Mouse (Mus musculus): ENCODE measurements at regions not wholly inside any gene's neighbourhood (a gene's known extent, or its start where the extent isn't known, plus 50 kb on each side); places are given as distances from the start of the nearest gene placed in this dataset.

DNA sequence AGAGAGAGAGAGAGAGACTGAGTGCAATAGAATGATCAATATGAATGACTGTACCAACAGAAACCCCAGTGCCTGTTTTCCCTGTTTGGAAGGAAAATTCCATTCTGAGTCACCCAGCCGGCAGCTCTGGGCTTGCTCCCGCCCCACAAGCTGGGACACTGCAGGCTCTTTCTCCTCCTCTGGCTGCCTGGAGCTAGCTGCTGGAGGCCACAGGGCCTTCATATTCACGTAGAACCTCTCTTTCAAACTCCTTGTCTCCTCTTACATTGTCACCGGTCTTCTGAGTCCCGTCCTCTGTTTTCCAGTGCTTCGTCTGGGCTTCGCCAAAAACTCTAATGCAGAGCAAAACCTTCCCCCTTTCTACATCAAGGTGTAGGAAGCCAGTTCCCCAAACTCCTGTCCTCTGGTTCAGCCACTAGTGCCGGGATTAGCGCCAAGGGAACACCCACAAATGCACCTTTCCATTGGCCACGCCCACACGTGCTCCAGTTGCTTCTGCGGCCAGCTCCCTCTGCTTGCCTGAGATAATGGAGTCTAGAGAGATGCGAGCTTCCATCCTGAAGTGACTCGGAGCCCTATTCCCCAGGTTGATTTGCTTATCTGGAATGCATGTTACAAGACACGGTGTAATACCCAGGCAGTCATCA lies 76.4 kb upstream of the Map1b start:
- no peak for ATAC-seq (replicated peaks; ENCODE audit: poor library complexity)

DNA sequence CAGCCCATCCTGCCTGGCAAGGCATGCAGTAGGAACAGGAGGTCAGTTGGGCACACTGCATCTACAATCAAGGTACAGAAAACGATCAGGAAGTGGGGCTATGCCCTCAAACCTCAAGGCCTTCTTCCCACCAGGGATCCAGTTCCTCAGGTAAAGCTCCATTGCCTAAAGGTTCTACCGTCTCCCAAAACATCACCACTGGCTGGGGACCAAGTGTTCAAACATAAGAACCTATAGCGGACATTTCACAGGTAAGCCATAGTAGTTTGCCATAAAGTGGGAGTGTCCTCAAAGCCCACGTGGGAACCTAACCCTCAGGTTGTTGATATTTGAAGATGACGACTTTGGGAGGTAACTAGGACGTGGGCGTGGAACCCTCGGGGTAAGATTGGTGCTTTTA lies 72.3 kb upstream of the Map1b start:
- no peak for ATAC-seq (replicated peaks; ENCODE audit: poor library complexity)

DNA sequence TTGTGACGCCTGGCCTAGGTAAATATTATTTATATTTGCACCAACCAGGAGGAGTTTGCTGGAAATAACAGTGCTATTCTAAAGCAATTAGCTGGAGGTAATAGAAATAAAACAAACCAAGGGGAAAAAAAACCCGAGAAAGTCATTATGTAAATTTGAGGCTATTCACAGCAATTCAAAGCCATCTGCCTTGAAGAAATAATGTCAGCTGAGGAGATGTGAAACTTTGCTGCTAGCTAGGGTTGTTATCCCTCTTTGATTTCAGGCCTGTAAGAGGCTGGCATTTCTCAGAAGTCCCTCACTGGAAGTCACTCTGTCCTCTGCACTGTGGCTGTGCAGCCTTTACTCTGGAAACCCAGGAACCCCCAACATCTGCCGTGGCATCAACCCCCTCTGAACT lies 67.5 kb upstream of the Map1b start:
- no peak for ATAC-seq (replicated peaks; ENCODE audit: poor library complexity)

DNA sequence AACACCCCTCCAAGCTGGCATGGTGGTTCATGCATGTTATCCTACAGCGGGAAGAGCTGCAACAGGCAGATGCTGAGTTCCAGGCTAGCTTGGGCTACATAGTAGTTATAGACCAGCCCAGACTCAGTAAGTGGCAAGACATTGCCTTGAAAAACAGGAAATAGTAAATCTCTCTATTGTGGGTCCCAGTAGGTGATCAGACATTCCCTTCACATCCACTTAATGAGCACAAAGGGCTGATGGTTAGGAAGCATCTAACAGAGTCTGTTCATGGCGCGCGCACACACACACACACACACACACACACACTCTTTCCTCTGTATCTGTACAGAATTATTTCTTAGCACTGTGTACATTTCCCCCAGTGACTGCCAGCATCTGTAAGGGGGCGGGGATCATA lies 64.0 kb upstream of the Map1b start:
- no peak for ATAC-seq (replicated peaks; ENCODE audit: poor library complexity)

DNA sequence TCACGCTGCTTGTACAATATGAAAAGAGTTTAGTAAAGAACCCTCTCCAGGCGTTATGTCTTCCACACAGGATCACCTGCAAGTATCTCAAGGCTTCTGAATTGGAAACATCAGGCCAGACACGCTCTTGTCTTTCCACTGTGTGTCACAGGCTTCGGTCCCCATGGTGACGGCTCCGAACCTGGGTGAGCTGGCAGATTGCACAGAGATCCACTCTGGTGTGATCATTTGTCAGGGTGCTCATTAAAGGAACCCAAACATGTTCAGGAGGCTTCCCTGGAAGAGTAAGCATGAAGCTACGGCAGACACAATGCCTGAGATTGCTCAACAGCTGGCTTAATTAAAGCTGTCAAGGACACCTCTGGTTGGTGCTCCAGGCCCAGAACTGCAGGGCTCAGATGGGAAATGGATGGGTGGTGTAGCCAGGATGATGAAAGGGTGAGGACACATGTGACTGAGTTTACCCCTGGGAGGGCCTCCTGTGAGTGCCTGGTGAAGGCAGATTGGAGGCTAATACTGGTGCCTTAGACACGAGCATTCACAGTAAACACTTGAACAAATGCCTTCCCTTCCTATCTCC lies 63.3 kb upstream of the Map1b start:
- no peak for ATAC-seq (replicated peaks; ENCODE audit: poor library complexity)

DNA sequence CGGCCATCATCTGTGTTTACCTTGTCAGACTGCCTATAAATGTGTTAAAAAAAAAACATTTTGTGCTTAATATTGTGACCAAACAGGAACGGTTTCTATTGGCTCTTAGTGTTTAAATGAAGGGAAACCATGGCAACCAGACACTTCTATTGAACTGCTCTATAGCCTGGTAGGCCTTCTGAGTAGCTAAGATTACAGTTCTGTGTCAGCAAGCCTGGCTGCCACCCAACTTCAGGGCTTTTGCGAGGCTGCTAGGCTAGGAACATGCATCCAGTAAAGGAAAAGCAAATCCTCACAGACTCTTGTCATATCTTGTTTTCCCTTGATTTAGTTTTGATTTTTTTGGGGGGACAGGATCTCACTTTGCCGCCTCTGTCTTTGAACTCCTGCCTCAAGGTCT lies 61.3 kb upstream of the Map1b start:
- ATAC-seq (replicated peaks; ENCODE audit: poor library complexity) = no peak

DNA sequence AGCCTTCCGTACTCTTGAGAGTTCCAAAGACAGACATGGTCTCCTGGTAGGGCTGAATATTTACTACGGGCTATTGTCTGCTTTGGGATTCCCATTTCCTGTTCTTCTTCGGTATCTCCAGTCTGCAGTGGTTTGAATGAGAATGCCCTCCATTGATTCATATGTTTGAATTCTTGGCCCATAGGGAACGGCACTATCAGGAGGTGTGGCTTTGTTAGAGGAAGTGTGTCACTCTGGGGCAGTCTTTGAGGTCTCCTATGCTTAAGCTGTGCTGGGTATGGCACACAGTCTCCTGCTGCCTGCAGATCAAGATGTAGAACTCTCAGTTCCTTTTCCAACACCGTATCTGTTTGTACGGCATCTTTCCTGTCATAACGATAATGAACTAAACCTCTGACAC lies 56.7 kb upstream of the Map1b start:
- no peak for ATAC-seq (replicated peaks; ENCODE audit: poor library complexity)

DNA sequence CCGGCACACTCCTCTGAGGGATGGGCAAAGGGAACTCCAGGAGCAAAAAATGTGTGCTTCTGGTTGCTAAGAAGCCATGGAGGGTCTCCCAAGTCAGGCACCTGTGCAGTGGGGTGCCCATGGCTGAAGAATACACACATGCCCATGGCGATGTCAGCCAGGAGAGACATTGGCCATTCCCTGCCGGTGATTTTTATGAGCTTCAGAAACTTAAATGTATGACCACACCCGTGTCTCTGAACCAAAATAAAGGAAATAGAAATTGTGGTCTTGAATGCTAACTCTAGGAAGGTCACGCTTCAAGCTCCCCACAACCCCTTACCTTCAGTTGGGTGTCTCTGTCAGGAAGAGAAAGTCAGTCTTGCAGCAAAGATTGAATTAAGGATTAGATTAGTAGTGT lies 56.0 kb upstream of the Map1b start:
- ATAC-seq (replicated peaks; ENCODE audit: poor library complexity) = no peak
